Mouse (Mus musculus): ENCODE results near the gene Ech1. TPM values are rescaled to one million over a fixed set of nuclear protein-coding genes. Genes with fewer than 3 reads are reported as not detected.
A peak's percentile ranks its signal among the peaks of the same experiment; 100 is the strongest.

Ech1 gene
- polyA plus RNA-seq, 1 experiment from 2014 or later: 97.7 TPM

GRCm38 (mm10) chr7:28790066-28790806 is 34.8 kb upstream of the Ech1 start:
- no peak overlapping the region for H3K4me2 ChIP-seq (ENCODE audit: low read length)
- no peaks in the 10 kb centered on the region for H3K9me3 ChIP-seq (ENCODE audit: control insufficient read depth, low read length)
- H3K27me3 ChIP-seq (replicated peaks; ENCODE audit: control insufficient read depth, insufficient read depth, low read length): no peaks in the 10 kb centered on the region
- 48% methylated on average over 8 of the region's 8 CpGs for WGBS
- H3K4me1 ChIP-seq (replicated peaks; ENCODE audit: control insufficient read depth, insufficient read depth, low read length): no peaks in the 10 kb centered on the region
- H3K4me3 ChIP-seq (replicated peaks; ENCODE audit: low read length): no peak overlapping the region
- no peak overlapping the region for H3K9ac ChIP-seq (replicated peaks; ENCODE audit: low read depth, low read length)
- peaks cover 2% of the 10 kb centered on the region; the same call in 1 of the 2 replicates for H3K36me3 ChIP-seq (ENCODE audit: control insufficient read depth, insufficient read depth)
- no peak overlapping the region for H3K27ac ChIP-seq (ENCODE audit: low read length)
- ATAC-seq: no peak

- Histone ChIP-seq H3K9me3 (ENCODE audit: control insufficient read depth, low read length) (no peaks in the 10 kb centered on the region), H3K27me3 (replicated peaks; ENCODE audit: control insufficient read depth, insufficient read depth, low read length) (no peaks in the 10 kb centered on the region), H3K9ac (replicated peaks; ENCODE audit: low read depth, low read length) (no peak overlapping the region), H3K4me2 (ENCODE audit: low read length) (no peak overlapping the region), H3K27ac (ENCODE audit: low read length) (no peak overlapping the region), H3K4me1 (replicated peaks; ENCODE audit: control insufficient read depth, insufficient read depth, low read length) (peaks cover 3% of the 10 kb centered on the region), H3K4me3 (replicated peaks; ENCODE audit: low read length) (no peak overlapping the region), H3K36me3 (ENCODE audit: control insufficient read depth, insufficient read depth) (no peaks in the 10 kb centered on the region)
- ATAC-seq: no peak
Measured at GRCm38 (mm10) chr7:28791706-28792105, 33.3 kb upstream of the Ech1 start.

GRCm38 (mm10) chr7:28792391-28793185 is 32.4 kb upstream of the Ech1 start:
- H3K36me3 ChIP-seq (ENCODE audit: control insufficient read depth, insufficient read depth): no peaks in the 10 kb centered on the region
- H3K4me2 ChIP-seq (ENCODE audit: low read length): no peak overlapping the region
- H3K4me1 ChIP-seq (replicated peaks; ENCODE audit: control insufficient read depth, insufficient read depth, low read length): peaks cover 6% of the 10 kb centered on the region
- 83% methylated on average over 13 of the region's 14 CpGs for WGBS
- no peaks in the 10 kb centered on the region for H3K27me3 ChIP-seq (replicated peaks; ENCODE audit: control insufficient read depth, insufficient read depth, low read length)
- no peak overlapping the region for H3K4me3 ChIP-seq (replicated peaks; ENCODE audit: low read length)
- no peak overlapping the region for H3K9ac ChIP-seq (replicated peaks; ENCODE audit: low read depth, low read length)
- H3K9me3 ChIP-seq (ENCODE audit: control insufficient read depth, low read length): no peaks in the 10 kb centered on the region
- H3K27ac ChIP-seq (ENCODE audit: low read length): no peak overlapping the region
- no peak for ATAC-seq

GRCm38 (mm10) chr7:28793834-28794233 is 31.2 kb upstream of the Ech1 start:
- no peak overlapping the region for H3K4me3 ChIP-seq (replicated peaks; ENCODE audit: low read length)
- WGBS: 51% methylated on average over 2 of the region's 2 CpGs
- no peaks in the 10 kb centered on the region for H3K9me3 ChIP-seq (ENCODE audit: control insufficient read depth, low read length)

GRCm38 (mm10) chr7:28794496-28794895 is 30.5 kb upstream of the Ech1 start:
- Histone ChIP-seq H3K9me3 (ENCODE audit: control insufficient read depth, low read length) (no peaks in the 10 kb centered on the region), H3K27me3 (replicated peaks; ENCODE audit: control insufficient read depth, insufficient read depth, low read length) (no peaks in the 10 kb centered on the region), H3K36me3 (ENCODE audit: control insufficient read depth, insufficient read depth) (no peaks in the 10 kb centered on the region), H3K27ac (ENCODE audit: low read length) (no peak overlapping the region), H3K4me1 (replicated peaks; ENCODE audit: control insufficient read depth, insufficient read depth, low read length) (peaks cover 6% of the 10 kb centered on the region), H3K4me3 (replicated peaks; ENCODE audit: low read length) (no peak overlapping the region), H3K4me2 (ENCODE audit: low read length) (no peak overlapping the region), H3K9ac (replicated peaks; ENCODE audit: low read depth, low read length) (no peak overlapping the region)
- no peak for ATAC-seq
- WGBS: 82% methylated on average over 3 of the region's 3 CpGs

More at GRCm38 (mm10) chr7:28793834-28794233, 31.2 kb upstream of the Ech1 start:
- no peak overlapping the region for H3K9ac ChIP-seq (replicated peaks; ENCODE audit: low read depth, low read length)
- no peaks in the 10 kb centered on the region for H3K27me3 ChIP-seq (replicated peaks; ENCODE audit: control insufficient read depth, insufficient read depth, low read length)
- ATAC-seq: no peak
- H3K4me2 ChIP-seq (ENCODE audit: low read length): no peak overlapping the region
- peaks cover 6% of the 10 kb centered on the region for H3K4me1 ChIP-seq (replicated peaks; ENCODE audit: control insufficient read depth, insufficient read depth, low read length)
- no peak overlapping the region for H3K27ac ChIP-seq (ENCODE audit: low read length)
- no peaks in the 10 kb centered on the region for H3K36me3 ChIP-seq (ENCODE audit: control insufficient read depth, insufficient read depth)

GRCm38 (mm10) chr7:28795832-28796231 is 29.2 kb upstream of the Ech1 start:
- peaks cover 6% of the 10 kb centered on the region for H3K4me1 ChIP-seq (replicated peaks; ENCODE audit: control insufficient read depth, insufficient read depth, low read length)
- no peak overlapping the region for H3K9ac ChIP-seq (replicated peaks; ENCODE audit: low read depth, low read length)
- H3K27me3 ChIP-seq (replicated peaks; ENCODE audit: control insufficient read depth, insufficient read depth, low read length): no peaks in the 10 kb centered on the region
- no peaks in the 10 kb centered on the region for H3K9me3 ChIP-seq (ENCODE audit: control insufficient read depth, low read length)
- H3K4me3 ChIP-seq (replicated peaks; ENCODE audit: low read length): no peak overlapping the region
- no peaks in the 10 kb centered on the region for H3K36me3 ChIP-seq (ENCODE audit: control insufficient read depth, insufficient read depth)
- no peak overlapping the region; the same call in 1 of the 2 replicates for H3K27ac ChIP-seq (ENCODE audit: low read length)
- H3K4me2 ChIP-seq (ENCODE audit: low read length): no peak overlapping the region
- no peak for ATAC-seq
- 83% methylated on average over 15 of the region's 15 CpGs for WGBS

- Histone ChIP-seq H3K36me3 (ENCODE audit: control insufficient read depth, insufficient read depth) (no peaks in the 10 kb centered on the region), H3K4me3 (replicated peaks; ENCODE audit: low read length) (peak overlapping the region; percentile 5), H3K4me2 (ENCODE audit: low read length) (peak overlapping the region; percentile 42), H3K27ac (ENCODE audit: low read length) (no peak overlapping the region), H3K4me1 (replicated peaks; ENCODE audit: control insufficient read depth, insufficient read depth, low read length) (peaks cover 6% of the 10 kb centered on the region), H3K9ac (replicated peaks; ENCODE audit: low read depth, low read length) (peak overlapping the region; percentile 35; the same call in 1 of the 2 replicates), H3K9me3 (ENCODE audit: control insufficient read depth, low read length) (no peaks in the 10 kb centered on the region), H3K27me3 (replicated peaks; ENCODE audit: control insufficient read depth, insufficient read depth, low read length) (no peaks in the 10 kb centered on the region)
- peak; percentile 72; the same call in 1 of the 2 replicates for ATAC-seq
- WGBS: 12% methylated on average over 32 of the region's 32 CpGs
Measured at GRCm38 (mm10) chr7:28796562-28796975, 28.4 kb upstream of the Ech1 start.

- Histone ChIP-seq H3K4me1 (replicated peaks; ENCODE audit: control insufficient read depth, insufficient read depth, low read length) (peaks cover 17% of the 10 kb centered on the region), H3K4me2 (ENCODE audit: low read length) (no peak overlapping the region), H3K4me3 (replicated peaks; ENCODE audit: low read length) (no peak overlapping the region), H3K9ac (replicated peaks; ENCODE audit: low read depth, low read length) (no peak overlapping the region), H3K27ac (ENCODE audit: low read length) (no peak overlapping the region), H3K9me3 (ENCODE audit: control insufficient read depth, low read length) (no peaks in the 10 kb centered on the region), H3K27me3 (replicated peaks; ENCODE audit: control insufficient read depth, insufficient read depth, low read length) (no peaks in the 10 kb centered on the region), H3K36me3 (ENCODE audit: control insufficient read depth, insufficient read depth) (no peaks in the 10 kb centered on the region)
- ATAC-seq: no peak
- 95% methylated on average over 9 of the region's 9 CpGs for WGBS
Measured at GRCm38 (mm10) chr7:28799994-28800393, 25.0 kb upstream of the Ech1 start.

- WGBS: 59% methylated on average over 3 of the region's 3 CpGs
- ATAC-seq: no peak
Measured at GRCm38 (mm10) chr7:28801451-28801850, 23.6 kb upstream of the Ech1 start.

More at GRCm38 (mm10) chr7:28801451-28801850, 23.6 kb upstream of the Ech1 start:
- no peaks in the 10 kb centered on the region for H3K9me3 ChIP-seq (ENCODE audit: control insufficient read depth, low read length)
- H3K4me2 ChIP-seq (ENCODE audit: low read length): no peak overlapping the region
- H3K4me1 ChIP-seq (replicated peaks; ENCODE audit: control insufficient read depth, insufficient read depth, low read length): peaks cover 16% of the 10 kb centered on the region
- H3K4me3 ChIP-seq (replicated peaks; ENCODE audit: low read length): no peak overlapping the region
- no peak overlapping the region for H3K27ac ChIP-seq (ENCODE audit: low read length)
- no peaks in the 10 kb centered on the region for H3K27me3 ChIP-seq (replicated peaks; ENCODE audit: control insufficient read depth, insufficient read depth, low read length)
- no peak overlapping the region for H3K9ac ChIP-seq (replicated peaks; ENCODE audit: low read depth, low read length)
- no peaks in the 10 kb centered on the region for H3K36me3 ChIP-seq (ENCODE audit: control insufficient read depth, insufficient read depth)
